Mouse (Mus musculus) olfactory bulb, adult 2 months (tissue): ENCODE data around the gene Fam53b.

Experiments
- CTCF ChIP-seq: fragments of 200-500 bp; IDR thresholded peaks from 2 replicates; pipeline ENCODE4 v1.5.1; 2012; ENCODE audit warnings: low read depth, mild to moderate bottlenecking, low read length, moderate library complexity; ENCODE audit not compliant: insufficient read depth
- POLR2A ChIP-seq: fragments of 200-500 bp; IDR thresholded peaks from 2 replicates; pipeline ENCODE4 v1.6.1; 2012; ENCODE audit warnings: mild to moderate bottlenecking, low read depth, low read length, moderate library complexity; ENCODE audit not compliant: insufficient read depth

DNA sequence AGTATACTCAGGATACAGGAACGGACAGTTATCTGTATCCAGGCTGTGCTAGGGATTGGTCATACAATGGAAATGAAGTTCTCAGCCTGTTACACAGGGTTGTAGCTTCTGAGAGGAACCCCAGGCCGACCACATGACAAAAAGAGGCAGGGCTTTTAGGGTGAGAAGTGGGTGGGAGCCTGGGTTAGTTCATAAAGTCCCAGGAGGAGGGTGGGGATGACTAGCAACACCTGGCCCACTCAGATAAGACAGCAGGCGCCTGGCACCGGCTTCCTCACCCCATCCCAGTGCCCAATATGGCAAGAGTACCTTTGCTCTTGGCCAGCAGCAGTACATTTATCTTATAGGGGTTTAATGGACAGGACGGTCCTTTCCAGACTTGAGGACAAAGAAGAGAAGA is 41.2 kb downstream of the Fam53b start:
- TF ChIP-seq CTCF (no peak), POLR2A (no peak)
